Mouse (Mus musculus) CD4-positive, CD25-positive, alpha-beta regulatory T cell, adult 2 months (primary cell): Measurements from ENCODE around the gene Ttc7.

Experiments used
- DNase-seq: peaks from one replicate; pipeline ENCODE4 v3.0.0-alpha.2; 2012; ENCODE audit warnings: low read depth, low spot score

Ttc7 gene

GRCm38 (mm10) chr17:87312924-87313870 lies 30.5 kb downstream of the Ttc7 start:
- DNase-seq, result no peak

- no peak for DNase-seq
Observed at GRCm38 (mm10) chr17:87314121-87314520, 31.4 kb downstream of the Ttc7 start.

- DNase-seq, result peak; percentile 66
Observed at GRCm38 (mm10) chr17:87314530-87314946, 31.9 kb downstream of the Ttc7 start.

- peak; percentile 88 for DNase-seq
Observed at GRCm38 (mm10) chr17:87315021-87315531, 32.4 kb downstream of the Ttc7 start.

GRCm38 (mm10) chr17:87315891-87316763 lies 33.4 kb downstream of the Ttc7 start:
- DNase-seq, result no peak

- no peak for DNase-seq
Observed at GRCm38 (mm10) chr17:87317271-87317670, 34.6 kb downstream of the Ttc7 start.

GRCm38 (mm10) chr17:87317947-87318346 lies 35.3 kb downstream of the Ttc7 start:
- no peak for DNase-seq

GRCm38 (mm10) chr17:87321673-87322072 lies 39.0 kb downstream of the Ttc7 start:
- peak; percentile 69 for DNase-seq

GRCm38 (mm10) chr17:87323215-87323614 lies 40.5 kb downstream of the Ttc7 start:
- no peak for DNase-seq

GRCm38 (mm10) chr17:87325501-87325900 lies 42.8 kb downstream of the Ttc7 start:
- peak; percentile 36 for DNase-seq

- no peak for DNase-seq
Observed at GRCm38 (mm10) chr17:87326987-87327386, 44.3 kb downstream of the Ttc7 start.

- no peak for DNase-seq
Observed at GRCm38 (mm10) chr17:87327645-87328044, 45.0 kb downstream of the Ttc7 start.

GRCm38 (mm10) chr17:87328177-87328768 lies 45.6 kb downstream of the Ttc7 start:
- no peak for DNase-seq

GRCm38 (mm10) chr17:87329144-87329700 lies 46.5 kb downstream of the Ttc7 start:
- no peak for DNase-seq

GRCm38 (mm10) chr17:87330250-87330920 lies 47.7 kb downstream of the Ttc7 start:
- no peak for DNase-seq

- no peak for DNase-seq
Observed at GRCm38 (mm10) chr17:87330921-87331291, 48.2 kb downstream of the Ttc7 start.

- DNase-seq, result no peak
Observed at GRCm38 (mm10) chr17:87331336-87332141, 48.9 kb downstream of the Ttc7 start.

- DNase-seq, result no peak
Observed at GRCm38 (mm10) chr17:87332142-87332815, 49.6 kb downstream of the Ttc7 start.

GRCm38 (mm10) chr17:87332887-87333286 lies 50.2 kb downstream of the Ttc7 start:
- no peak for DNase-seq
